ENCODE assay signal across 23 mouse cellular contexts in the genomic region with DNA sequence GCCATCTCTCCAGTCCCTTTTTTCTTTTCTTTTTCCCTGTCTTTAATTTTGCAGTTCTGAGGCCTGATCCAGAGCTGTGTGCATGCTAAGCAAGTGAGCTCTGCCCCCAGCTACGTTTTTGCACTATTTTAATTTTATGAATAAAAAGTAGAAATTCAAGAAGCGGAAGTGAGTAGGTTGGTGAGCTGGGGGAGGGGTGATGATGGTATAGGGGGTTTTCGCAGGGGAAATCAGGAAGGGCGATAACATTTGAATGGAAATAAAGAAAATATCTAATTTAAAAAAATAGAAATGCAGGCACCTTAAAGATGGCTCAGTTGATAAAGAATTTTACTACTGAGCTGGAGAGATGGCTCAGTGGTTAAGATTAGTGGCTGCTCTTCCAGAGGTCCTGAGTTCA. TPM values are rescaled to one million over a fixed set of nuclear protein-coding genes. Genes with fewer than 3 reads are reported as not detected.
"Had no signal": no experiment of that assay in that cellular context is flagged by ENCODE, and none has a peak within 500 bp of the region (broad histone marks: within the 10 kb centered on the region; RNA-seq: fewer than 3 reads in every experiment).

No protein-coding gene starts in this region.

- H3K27me3 ChIP-seq: kidney, embryonic 15.5 days; limb, embryonic 12.5 days; limb, embryonic 15.5 days; midbrain, embryonic 13.5 days; neural tube, embryonic 13.5 days had no signal

- H3K4me2 ChIP-seq: kidney, embryonic 15.5 days; limb, embryonic 12.5 days; limb, embryonic 15.5 days; liver, embryonic 11.5 days; lung, embryonic 14.5 days; midbrain, embryonic 13.5 days; neural tube, embryonic 13.5 days had no signal

- ATAC-seq: liver, postnatal 0 days; lung, postnatal 0 days; midbrain, embryonic 13.5 days; midbrain, embryonic 16.5 days had no signal

- H3K9ac ChIP-seq: kidney, embryonic 15.5 days; limb, embryonic 12.5 days; limb, embryonic 15.5 days; liver, embryonic 14.5 days; liver, postnatal 0 days; lung, embryonic 14.5 days; midbrain, embryonic 13.5 days; neural tube, embryonic 13.5 days had no signal

- H3K4me3 ChIP-seq: kidney, embryonic 15.5 days; limb, embryonic 12.5 days; limb, embryonic 15.5 days; midbrain, embryonic 13.5 days; myocyte; neural tube, embryonic 13.5 days had no signal

- H3K4me1 ChIP-seq: kidney, embryonic 15.5 days; limb, embryonic 12.5 days; limb, embryonic 15.5 days; midbrain, embryonic 13.5 days; neural tube, embryonic 13.5 days had no signal

- DNase-seq: kidney, adult 8-10 months; kidney, postnatal 10 days; kidney, postnatal 36 days; left cerebral cortex, postnatal 4 days; liver, postnatal 0 days; lung, embryonic 14.5 days; retina, postnatal 1 day; right cerebral cortex, postnatal 25 days; spleen, adult 18-20 months; thymus, adult 2 months; thymus, postnatal 25 days had no signal

- H3K9me3 ChIP-seq: kidney, embryonic 15.5 days; limb, embryonic 12.5 days; limb, embryonic 15.5 days; midbrain, embryonic 13.5 days; neural tube, embryonic 13.5 days had no signal

- H3K27ac ChIP-seq: kidney, embryonic 15.5 days; limb, embryonic 12.5 days; limb, embryonic 15.5 days; liver, embryonic 14.5 days; macrophage; midbrain, embryonic 13.5 days; neural tube, embryonic 13.5 days; stomach, postnatal 0 days had no signal

RNA-seq across cellular contexts. Expression of a gene that starts 33.6 kb away (rescaled TPM):
- polyA plus RNA-seq: myocyte had no signal
